15 mouse cellular contexts compared by ENCODE assay signal in genomic region chr13:94131135-94131534, GRCm38 (mm10).
A peak's percentile ranks its signal among the peaks of the same experiment; 100 is the strongest.
DNase-seq lines count a peak whose midpoint lies in the region; ATAC-seq and TF ChIP-seq lines count a peak whose summit lies in the region.
"Had no signal": no experiment of that assay in that cellular context is flagged by ENCODE, and none has a peak within 500 bp of the region (broad histone marks: within the 10 kb centered on the region; RNA-seq: fewer than 3 reads in every experiment).

No protein-coding gene starts in this region.

- H3K4me2 ChIP-seq in heart, embryonic 15.5 days: peak overlapping the region; percentile 31; the same call in 1 of the 2 replicates
- no peak overlapping the region for H3K4me2 ChIP-seq in heart, embryonic 11.5 days
- no peak overlapping the region for H3K4me2 ChIP-seq in kidney, postnatal 0 days (ENCODE audit: low read length)
- 0 out of 2 replicates have a peak overlapping the region, but pooled peaks have one; percentile 38 for H3K4me2 ChIP-seq in embryonic facial prominence, embryonic 13.5 days
- no peak overlapping the region; the same call in 1 of the 2 replicates for H3K4me2 ChIP-seq in liver, postnatal 0 days (ENCODE audit: low read depth, low read length)
- H3K4me2 ChIP-seq: liver, embryonic 13.5 days had no signal

- ATAC-seq in heart, embryonic 15.5 days (replicated peaks; ENCODE audit: insufficient number of reproducible peaks, insufficient read depth, low FRiP score, low read depth): no peak
- no peak for ATAC-seq in heart, embryonic 11.5 days (replicated peaks; ENCODE audit: insufficient number of reproducible peaks, low FRiP score, low TSS enrichment)
- no peak for ATAC-seq in kidney, postnatal 0 days (replicated peaks; ENCODE audit: low FRiP score, low read depth)
- ATAC-seq in embryonic facial prominence, embryonic 13.5 days (ENCODE audit: insufficient number of reproducible peaks, insufficient read depth, low FRiP score, low TSS enrichment, low read depth): no peak
- peak; percentile 93 for ATAC-seq in liver, postnatal 0 days
- ATAC-seq: inflammation-experienced regulatory T-cells, adult 6 months had no signal

- H3K9ac ChIP-seq in heart, embryonic 15.5 days: no peak overlapping the region
- no peak overlapping the region for H3K9ac ChIP-seq in heart, embryonic 11.5 days (ENCODE audit: low read depth, low read length)
- H3K9ac ChIP-seq in kidney, postnatal 0 days (ENCODE audit: low read depth, low read length): no peak overlapping the region
- no peak overlapping the region for H3K9ac ChIP-seq in embryonic facial prominence, embryonic 13.5 days
- no peak overlapping the region; the same call in 1 of the 2 replicates for H3K9ac ChIP-seq in liver, postnatal 0 days (replicated peaks)
- H3K9ac ChIP-seq: liver, embryonic 13.5 days had no signal

- no peaks in the 10 kb centered on the region for H3K9me3 ChIP-seq in heart, embryonic 15.5 days (replicated peaks)
- H3K9me3 ChIP-seq in heart, embryonic 11.5 days (replicated peaks; ENCODE audit: control insufficient read depth, low read length): no peaks in the 10 kb centered on the region
- no peaks in the 10 kb centered on the region for H3K9me3 ChIP-seq in kidney, postnatal 0 days (replicated peaks; ENCODE audit: low read length)
- no peaks in the 10 kb centered on the region for H3K9me3 ChIP-seq in embryonic facial prominence, embryonic 13.5 days
- no peaks in the 10 kb centered on the region for H3K9me3 ChIP-seq in liver, postnatal 0 days (ENCODE audit: low read length)
- H3K9me3 ChIP-seq: forebrain, embryonic 10.5 days; liver, embryonic 13.5 days; midbrain, embryonic 10.5 days had no signal

- H3K27ac ChIP-seq in heart, embryonic 15.5 days: 0 out of 2 replicates have a peak overlapping the region, but pooled peaks have one; percentile 56
- no peak overlapping the region for H3K27ac ChIP-seq in heart, embryonic 11.5 days (ENCODE audit: low read depth, low read length)
- 0 out of 2 replicates have a peak overlapping the region, but pooled peaks have one; percentile 13 for H3K27ac ChIP-seq in kidney, postnatal 0 days
- peak overlapping the region; percentile 81; the same call in 1 of the 2 replicates for H3K27ac ChIP-seq in embryonic facial prominence, embryonic 13.5 days
- H3K27ac ChIP-seq in liver, postnatal 0 days (ENCODE audit: low read depth): no peak overlapping the region
- H3K27ac ChIP-seq: liver, embryonic 13.5 days; macrophage; midbrain, embryonic 10.5 days had no signal

- TF ChIP-seq EP300 in liver, postnatal 0 days (IDR thresholded peaks at IDR 0.05; ENCODE audit: low read depth): no peak

- no peaks in the 10 kb centered on the region for H3K36me3 ChIP-seq in heart, embryonic 15.5 days
- no peaks in the 10 kb centered on the region for H3K36me3 ChIP-seq in heart, embryonic 11.5 days (ENCODE audit: control insufficient read depth, insufficient read depth, low read length)
- H3K36me3 ChIP-seq in kidney, postnatal 0 days (ENCODE audit: insufficient read depth, low read length): no peaks in the 10 kb centered on the region
- H3K36me3 ChIP-seq in embryonic facial prominence, embryonic 13.5 days: no peaks in the 10 kb centered on the region
- H3K36me3 ChIP-seq in liver, postnatal 0 days (replicated peaks; ENCODE audit: insufficient read depth, low read length): no peaks in the 10 kb centered on the region
- H3K36me3 ChIP-seq: forebrain, embryonic 10.5 days; liver, embryonic 13.5 days; midbrain, embryonic 10.5 days had no signal

- DNase-seq in kidney, postnatal 0 days (ENCODE audit: low spot score): no peak
- no peak for DNase-seq in kidney, adult 9 months
- DNase-seq in liver, postnatal 0 days: no peak
- no peak for DNase-seq in layer of hippocampus, adult 9-10 months (ENCODE audit: low spot score)
- DNase-seq: cerebellum, adult 9-10 months; layer of hippocampus, postnatal 36 days; liver, embryonic 13.5 days; right cerebral cortex, postnatal 4 days had no signal

- H3K27me3 ChIP-seq in heart, embryonic 15.5 days: no peaks in the 10 kb centered on the region
- H3K27me3 ChIP-seq in heart, embryonic 11.5 days (ENCODE audit: control insufficient read depth, insufficient read depth, low read length): no peaks in the 10 kb centered on the region
- no peaks in the 10 kb centered on the region for H3K27me3 ChIP-seq in kidney, postnatal 0 days (ENCODE audit: insufficient read depth, low read length)
- H3K27me3 ChIP-seq in embryonic facial prominence, embryonic 13.5 days: no peaks in the 10 kb centered on the region
- H3K27me3 ChIP-seq in liver, postnatal 0 days (ENCODE audit: insufficient read depth, low read length): no peaks in the 10 kb centered on the region
- H3K27me3 ChIP-seq: liver, embryonic 13.5 days had no signal

- peaks cover 34% of the 10 kb centered on the region for H3K4me1 ChIP-seq in heart, embryonic 15.5 days (replicated peaks)
- H3K4me1 ChIP-seq in heart, embryonic 11.5 days (ENCODE audit: control insufficient read depth, insufficient read depth, low read length): peaks cover 17% of the 10 kb centered on the region; the same call in 1 of the 2 replicates
- peaks cover 30% of the 10 kb centered on the region for H3K4me1 ChIP-seq in kidney, postnatal 0 days (replicated peaks; ENCODE audit: insufficient read depth, low read length)
- H3K4me1 ChIP-seq in embryonic facial prominence, embryonic 13.5 days: peaks cover 58% of the 10 kb centered on the region
- H3K4me1 ChIP-seq in liver, postnatal 0 days (ENCODE audit: insufficient read depth): no peaks in the 10 kb centered on the region

- no peak for TF ChIP-seq CTCF in kidney, postnatal 0 days (IDR thresholded peaks at IDR 0.05; ENCODE audit: low read depth)
- no peak for TF ChIP-seq CTCF in liver, postnatal 0 days (IDR thresholded peaks at IDR 0.05; ENCODE audit: low read depth)

- no peak overlapping the region for H3K4me3 ChIP-seq in heart, embryonic 15.5 days
- H3K4me3 ChIP-seq in heart, embryonic 11.5 days (ENCODE audit: low read depth, low read length): no peak overlapping the region
- no peak overlapping the region for H3K4me3 ChIP-seq in kidney, postnatal 0 days (replicated peaks; ENCODE audit: low read depth, low read length)
- no peak overlapping the region for H3K4me3 ChIP-seq in embryonic facial prominence, embryonic 13.5 days
- H3K4me3 ChIP-seq in liver, postnatal 0 days (ENCODE audit: low read depth, low read length): no peak overlapping the region
- H3K4me3 ChIP-seq: forebrain, embryonic 10.5 days; liver, embryonic 13.5 days; midbrain, embryonic 10.5 days had no signal

- WGBS in heart, embryonic 15.5 days: 77% methylated on average over 4 of the region's 4 CpGs
- WGBS in heart, embryonic 11.5 days (ENCODE audit: insufficient replicate concordance): 72% methylated on average over 4 of the region's 4 CpGs
- WGBS in kidney, postnatal 0 days: 94% methylated on average over 4 of the region's 4 CpGs
- 92% methylated on average over 4 of the region's 4 CpGs for WGBS in embryonic facial prominence, embryonic 13.5 days
- WGBS in liver, postnatal 0 days (ENCODE audit: insufficient replicate concordance): 60% methylated on average over 4 of the region's 4 CpGs

Comparison
In these comparisons a context has a peak if more than half of its experiments do, and no peak if none do; other contexts are left out.
1. H3K27ac ChIP-seq: peak in heart, embryonic 15.5 days (single experiment), kidney, postnatal 0 days (single experiment) and embryonic facial prominence, embryonic 13.5 days (single experiment); none in heart, embryonic 11.5 days (single experiment) and liver, postnatal 0 days (single experiment).
2. H3K4me2 ChIP-seq: peak in heart, embryonic 15.5 days (single experiment) and embryonic facial prominence, embryonic 13.5 days (single experiment); none in heart, embryonic 11.5 days (single experiment), kidney, postnatal 0 days (single experiment) and liver, postnatal 0 days (single experiment).